Mouse (Mus musculus): ENCODE measurements around the gene Gm21294.
"Not testable (repeated sequence)": the region's sequence is repeated elsewhere in the genome, so short reads cannot be mapped to it uniquely, and the experiment has no call there.

GRCm38 (mm10) chrY:89126246-89126645 is 73.6 kb downstream of the Gm21294 start:
- TF ChIP-seq CTCF (IDR thresholded peaks at IDR 0.05; ENCODE audit: control insufficient read depth, insufficient read depth, low read length); POLR2A (IDR thresholded peaks at IDR 0.05; ENCODE audit: borderline replicate concordance, control insufficient read depth, low read depth, low read length): not testable (repeated sequence)
